Mouse (Mus musculus): ENCODE data around the gene Irf4.

DNA sequence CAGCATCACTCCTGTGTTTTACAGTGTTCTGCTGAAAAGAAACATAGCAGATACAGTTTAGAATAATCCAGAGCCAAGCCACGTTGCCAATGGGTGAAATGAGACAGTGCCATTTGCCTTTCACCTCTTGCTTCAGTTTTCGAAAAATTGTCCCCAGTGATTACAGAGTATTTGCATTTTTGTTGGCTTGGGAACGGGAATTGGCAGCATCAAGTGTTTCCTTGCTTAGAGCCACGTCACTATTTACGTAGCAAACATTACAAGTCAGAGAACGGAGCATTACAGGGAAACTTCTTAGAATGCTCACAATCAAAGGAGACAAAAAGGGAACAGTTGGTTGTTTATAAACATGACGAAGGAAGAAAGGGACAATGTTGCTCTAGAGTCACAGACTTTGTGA lies 3.9 kb upstream of the Irf4 start:
- TF ChIP-seq CTCF (IDR thresholded peaks at IDR 0.05; ENCODE audit: low read depth), result no peak
- TF ChIP-seq EP300 (IDR thresholded peaks at IDR 0.05; ENCODE audit: low read depth), result no peak
